In the genomic region with DNA sequence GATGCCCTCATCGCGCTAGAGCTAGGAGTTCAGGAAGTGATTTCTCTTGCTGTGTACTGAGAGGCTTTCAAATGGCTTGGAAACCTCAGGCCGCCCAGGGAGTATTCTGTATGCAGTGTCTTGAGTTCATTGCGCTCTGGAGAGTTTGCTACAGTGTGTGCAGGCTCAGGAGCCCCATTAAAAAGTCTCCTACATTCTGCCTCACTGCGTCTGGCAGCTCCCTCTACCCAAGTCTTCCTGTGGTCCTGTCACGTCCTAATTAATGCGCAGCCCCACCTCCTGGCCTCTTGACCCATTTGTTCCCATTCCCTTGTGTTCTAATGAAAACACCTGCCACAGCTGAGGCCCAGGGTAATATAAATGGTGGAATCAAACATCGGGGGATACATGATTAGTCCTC, we compare ENCODE assay signal across 9 mouse cellular contexts. TPM values are rescaled to one million over a fixed set of nuclear protein-coding genes. Genes with fewer than 3 reads are reported as not detected.
A peak's percentile ranks its signal among the peaks of the same experiment; 100 is the strongest.
DNase-seq lines count a peak whose midpoint lies in the region; ATAC-seq and TF ChIP-seq lines count a peak whose summit lies in the region.
"Had no signal": no experiment of that assay in that cellular context is flagged by ENCODE, and none has a peak within 500 bp of the region (broad histone marks: within the 10 kb centered on the region; RNA-seq: fewer than 3 reads in every experiment).

No protein-coding gene starts in this region.

- WGBS in hindbrain, embryonic 11.5 days = 19% methylated on average over 8 of the region's 8 CpGs
- 30% methylated on average over 8 of the region's 8 CpGs for whole genome bisulfite sequencing in hindbrain, embryonic 12.5 days
- WGBS in stomach, embryonic 14.5 days = 25% methylated on average over 8 of the region's 8 CpGs
- WGBS in stomach, postnatal 0 days = 49% methylated on average over 8 of the region's 8 CpGs
- WGBS in limb, embryonic 12.5 days = 22% methylated on average over 8 of the region's 8 CpGs

- no peaks in the 10 kb centered on the region for H3K9me3 ChIP-seq in hindbrain, embryonic 11.5 days (ENCODE audit: control insufficient read depth, low read length)
- no peaks in the 10 kb centered on the region for H3K9me3 ChIP-seq in hindbrain, embryonic 12.5 days (replicated peaks)
- H3K9me3 ChIP-seq in stomach, embryonic 14.5 days (ENCODE audit: control insufficient read depth, low read depth, low read length) = no peaks in the 10 kb centered on the region
- no peaks in the 10 kb centered on the region for H3K9me3 ChIP-seq in stomach, postnatal 0 days (ENCODE audit: control insufficient read depth, low read length)
- H3K9me3 ChIP-seq in limb, embryonic 12.5 days = no peaks in the 10 kb centered on the region

- H3K4me1 ChIP-seq in hindbrain, embryonic 11.5 days (replicated peaks; ENCODE audit: control insufficient read depth, insufficient read depth, low read length) = peaks cover 6% of the 10 kb centered on the region; the same call in 1 of the 2 replicates
- peaks cover 36% of the 10 kb centered on the region for H3K4me1 ChIP-seq in hindbrain, embryonic 12.5 days
- H3K4me1 ChIP-seq in stomach, embryonic 14.5 days (ENCODE audit: control insufficient read depth, insufficient read depth, low read length) = no peaks in the 10 kb centered on the region
- H3K4me1 ChIP-seq in stomach, postnatal 0 days (replicated peaks; ENCODE audit: control insufficient read depth, insufficient read depth) = no peaks in the 10 kb centered on the region
- H3K4me1 ChIP-seq in limb, embryonic 12.5 days (replicated peaks) = peaks cover 48% of the 10 kb centered on the region

- DNase-seq in hindbrain, embryonic 11.5 days (ENCODE audit: low spot score) = peak; percentile 38
- no peak for DNase-seq in stomach, postnatal 0 days (ENCODE audit: low spot score)
- no peak for DNase-seq in heart, adult 11 months
- no peak for DNase-seq in cerebellum, adult 11-12 months
- DNase-seq in gastrocnemius, postnatal 14 days = no peak

- no peak overlapping the region for H3K4me3 ChIP-seq in hindbrain, embryonic 11.5 days (ENCODE audit: low read depth, low read length)
- no peak overlapping the region for H3K4me3 ChIP-seq in hindbrain, embryonic 12.5 days
- H3K4me3 ChIP-seq in stomach, embryonic 14.5 days (ENCODE audit: low read depth, low read length) = no peak overlapping the region
- H3K4me3 ChIP-seq in stomach, postnatal 0 days (ENCODE audit: low read depth, low read length) = no peak overlapping the region
- no peak overlapping the region for H3K4me3 ChIP-seq in limb, embryonic 12.5 days (replicated peaks)

- no peak overlapping the region for H3K4me2 ChIP-seq in hindbrain, embryonic 11.5 days (replicated peaks; ENCODE audit: low read depth, low read length)
- H3K4me2 ChIP-seq in hindbrain, embryonic 12.5 days (replicated peaks) = no peak overlapping the region
- H3K4me2 ChIP-seq in stomach, embryonic 14.5 days (replicated peaks; ENCODE audit: low read depth, low read length) = no peak overlapping the region
- H3K4me2 ChIP-seq in stomach, postnatal 0 days (replicated peaks; ENCODE audit: low read depth) = no peak overlapping the region
- no peak overlapping the region for H3K4me2 ChIP-seq in limb, embryonic 12.5 days

- no peaks in the 10 kb centered on the region for H3K36me3 ChIP-seq in hindbrain, embryonic 11.5 days (ENCODE audit: control insufficient read depth, insufficient read depth, low read length)
- H3K36me3 ChIP-seq in hindbrain, embryonic 12.5 days = no peaks in the 10 kb centered on the region
- no peaks in the 10 kb centered on the region for H3K36me3 ChIP-seq in stomach, embryonic 14.5 days (ENCODE audit: control insufficient read depth, insufficient read depth, low read length)
- no peaks in the 10 kb centered on the region for H3K36me3 ChIP-seq in stomach, postnatal 0 days (ENCODE audit: control insufficient read depth, insufficient read depth, low read length)
- no peaks in the 10 kb centered on the region for H3K36me3 ChIP-seq in limb, embryonic 12.5 days

- H3K27me3 ChIP-seq in hindbrain, embryonic 11.5 days (ENCODE audit: control insufficient read depth, insufficient read depth, low read length) = no peaks in the 10 kb centered on the region
- H3K27me3 ChIP-seq in hindbrain, embryonic 12.5 days = no peaks in the 10 kb centered on the region
- no peaks in the 10 kb centered on the region for H3K27me3 ChIP-seq in stomach, embryonic 14.5 days (ENCODE audit: control insufficient read depth, insufficient read depth, low read length)
- H3K27me3 ChIP-seq in stomach, postnatal 0 days (ENCODE audit: control insufficient read depth, insufficient read depth, low read length) = no peaks in the 10 kb centered on the region
- no peaks in the 10 kb centered on the region for H3K27me3 ChIP-seq in limb, embryonic 12.5 days

- H3K9ac ChIP-seq in hindbrain, embryonic 11.5 days (ENCODE audit: low read depth, low read length) = no peak overlapping the region
- no peak overlapping the region for H3K9ac ChIP-seq in hindbrain, embryonic 12.5 days
- H3K9ac ChIP-seq in stomach, embryonic 14.5 days (replicated peaks; ENCODE audit: low read depth, low read length) = no peak overlapping the region
- H3K9ac ChIP-seq in stomach, postnatal 0 days (ENCODE audit: low read length) = no peak overlapping the region
- H3K9ac ChIP-seq in limb, embryonic 12.5 days (replicated peaks) = no peak overlapping the region
- H3K9ac ChIP-seq: liver, embryonic 14.5 days had no signal

- intact Hi-C loops in gastrocnemius, postnatal 14 days (cut with DNase I; ENCODE audit: low total_unique reads) = no loop called here

- peak; percentile 49; the same call in 1 of the 2 replicates for ATAC-seq in hindbrain, embryonic 11.5 days (ENCODE audit: low FRiP score)
- no peak for ATAC-seq in hindbrain, embryonic 12.5 days (ENCODE audit: low FRiP score)
- ATAC-seq in stomach, embryonic 14.5 days (ENCODE audit: insufficient number of reproducible peaks, insufficient read depth, low FRiP score, low read depth) = no peak
- ATAC-seq in stomach, postnatal 0 days (ENCODE audit: low FRiP score, low TSS enrichment) = no peak
- ATAC-seq in limb, embryonic 12.5 days (ENCODE audit: insufficient number of reproducible peaks, insufficient read depth, low FRiP score, low TSS enrichment, low read depth) = 0 out of 2 replicates have a peak, but pooled peaks have one; percentile 24

- no peak overlapping the region for H3K27ac ChIP-seq in hindbrain, embryonic 11.5 days (ENCODE audit: low read depth, low read length)
- H3K27ac ChIP-seq in hindbrain, embryonic 12.5 days = no peak overlapping the region
- H3K27ac ChIP-seq in stomach, embryonic 14.5 days (ENCODE audit: low read length) = peak overlapping the region; percentile 10; the same call in 1 of the 2 replicates
- no peak overlapping the region for H3K27ac ChIP-seq in stomach, postnatal 0 days (replicated peaks)
- H3K27ac ChIP-seq in limb, embryonic 12.5 days = peak overlapping the region; percentile 60; the same call in 1 of the 2 replicates
- H3K27ac ChIP-seq: liver, embryonic 14.5 days had no signal

- TF ChIP-seq CTCF in stomach, postnatal 0 days (IDR thresholded peaks at IDR 0.05; ENCODE audit: low read depth) = no peak

- no peak for TF ChIP-seq EP300 in stomach, postnatal 0 days (optimal IDR thresholded peaks at IDR 0.05)

RNA-seq across cellular contexts. Expression of a gene that starts 33.3 kb away (rescaled TPM):
- 50.0 and 50.1 TPM in 2 replicates for polyA plus RNA-seq in hindbrain, embryonic 11.5 days (2014; fragmentation: Nextera tagmentation; extraction: Ambion mirVana)
- polyA plus RNA-seq in hindbrain, embryonic 12.5 days (2016; fragmentation: Nextera tagmentation; extraction: Ambion mirVana) = 48.9 and 49.6 TPM in 2 replicates
- polyA plus RNA-seq in stomach, embryonic 14.5 days (2014; fragmentation: Nextera tagmentation; extraction: Ambion mirVana) = 27.2 and 31.0 TPM in 2 replicates
- polyA plus RNA-seq in stomach, postnatal 0 days (2015; fragmentation: Nextera tagmentation; extraction: Ambion mirVana) = 22.4 and 23.9 TPM in 2 replicates
- polyA plus RNA-seq in limb, embryonic 12.5 days (2016; fragmentation: Nextera tagmentation; extraction: Ambion mirVana) = 33.7 and 35.5 TPM in 2 replicates
- 1 to 10 TPM; 6.4 to 7.0 TPM for total RNA-seq in gastrocnemius, postnatal 14 days (2021)

RNA-seq across cellular contexts. Expression of a gene that starts 34.6 kb away (rescaled TPM):
- polyA plus RNA-seq in hindbrain, embryonic 11.5 days (2014; fragmentation: Nextera tagmentation; extraction: Ambion mirVana) = 36.6 and 38.4 TPM in 2 replicates
- 42.1 and 43.2 TPM in 2 replicates for polyA plus RNA-seq in hindbrain, embryonic 12.5 days (2016; fragmentation: Nextera tagmentation; extraction: Ambion mirVana)
- 39.1 and 40.7 TPM in 2 replicates for polyA plus RNA-seq in stomach, embryonic 14.5 days (2014; fragmentation: Nextera tagmentation; extraction: Ambion mirVana)
- polyA plus RNA-seq in stomach, postnatal 0 days (2015; fragmentation: Nextera tagmentation; extraction: Ambion mirVana) = 16.6 and 16.7 TPM in 2 replicates
- 42.1 and 43.0 TPM in 2 replicates for polyA plus RNA-seq in limb, embryonic 12.5 days (2016; fragmentation: Nextera tagmentation; extraction: Ambion mirVana)
- 10 to 100 TPM; 13.6 to 14.8 TPM for total RNA-seq in gastrocnemius, postnatal 14 days (2021)

Comparison
In these comparisons a context has a peak if more than half of its experiments do, and no peak if none do; other contexts are left out.
1. ATAC-seq: peak in hindbrain, embryonic 11.5 days (single experiment) and limb, embryonic 12.5 days (single experiment); none in hindbrain, embryonic 12.5 days (single experiment), stomach, embryonic 14.5 days (single experiment) and stomach, postnatal 0 days (single experiment).
2. H3K27ac ChIP-seq: peak in stomach, embryonic 14.5 days (single experiment) and limb, embryonic 12.5 days (single experiment); none in hindbrain, embryonic 11.5 days (single experiment), hindbrain, embryonic 12.5 days (single experiment) and stomach, postnatal 0 days (single experiment).